Mouse (Mus musculus) heart, embryonic 13.5 days (tissue): Measurements from ENCODE around the gene Hes7. TPM values are rescaled to one million over a fixed set of nuclear protein-coding genes. Genes with fewer than 3 reads are reported as not detected.
"Not testable (repeated sequence)": the region's sequence is repeated elsewhere in the genome, so short reads cannot be mapped to it uniquely, and the experiment has no call there.

Experiments used
- ATAC-seq: fragments of 200-750 bp; cut with Nextera tagmentation; 2 replicates; pipeline ENCODE4 v1.8.0; 2017; ENCODE audit warnings: moderate TSS enrichment; ENCODE audit not compliant: insufficient number of reproducible peaks, low FRiP score, low TSS enrichment; ENCODE audit errors: extremely low read depth
- H3K27ac ChIP-seq: fragments of 300-500 bp; sonication (generic); replicated peaks from 2 replicates; pipeline ENCODE4 v1.5.1; 2015; ENCODE audit warnings: moderate library complexity, mild to moderate bottlenecking, inconsistent platforms
- H3K27me3 ChIP-seq: fragments of 300-500 bp; sonication (generic); replicated peaks from 2 replicates; pipeline ENCODE4 v1.6.1; 2015; ENCODE audit warnings: mild to moderate bottlenecking, inconsistent platforms
- H3K36me3 ChIP-seq: fragments of 300-500 bp; sonication (generic); 2 replicates; pipeline ENCODE4 v1.6.1; 2015; ENCODE audit warnings: mild to moderate bottlenecking, inconsistent platforms
- H3K4me1 ChIP-seq: fragments of 300-500 bp; sonication (generic); 2 replicates; pipeline ENCODE4 v1.6.1; 2015; ENCODE audit warnings: inconsistent platforms
- H3K4me2 ChIP-seq: fragments of 300-500 bp; sonication (generic); 2 replicates; pipeline ENCODE4 v1.6.1; 2015; ENCODE audit warnings: inconsistent platforms, mild to moderate bottlenecking, moderate library complexity
- H3K4me3 ChIP-seq: fragments of 300-500 bp; sonication (generic); 2 replicates; pipeline ENCODE4 v1.5.1; 2015; ENCODE audit warnings: moderate library complexity, mild to moderate bottlenecking, inconsistent platforms
- H3K9ac ChIP-seq: fragments of 300-500 bp; sonication (generic); 2 replicates; pipeline ENCODE4 v1.6.1; 2015; ENCODE audit warnings: inconsistent platforms, mild to moderate bottlenecking, moderate library complexity
- H3K9me3 ChIP-seq: fragments of 300-500 bp; sonication (generic); 2 replicates; pipeline ENCODE4 v1.6.1; 2016; ENCODE audit warnings: inconsistent platforms
- WGBS: fragments of 180-500 bp; shearing (Covaris S2); methylation state at CpG from one replicate; pipeline ENCODE4 v1.1.7; 2015; ENCODE audit warnings: mixed read lengths; 5-methylcytosine and 5-hydroxymethylcytosine counted together
- polyA plus RNA-seq: library from polyadenylated mRNA; unstranded; fragments of >200 nt; fragmentation: Nextera tagmentation; extraction: Ambion mirVana; gene quantifications from 2 replicates; pipeline ENCODE4 v1.2.1, GENCODE M21; 2015

The Hes7 gene
- polyA plus RNA-seq, 1 experiment from 2014 or later = 0.67 TPM

- Histone ChIP-seq H3K9me3 (no peaks in the 10 kb centered on the region), H3K9ac (peak overlapping the region; percentile 100), H3K4me3 (peak overlapping the region; percentile 100), H3K4me2 (peak overlapping the region; percentile 96), H3K27ac (peak overlapping the region; percentile 98), H3K27me3 (no peaks in the 10 kb centered on the region), H3K4me1 (peaks cover 67% of the 10 kb centered on the region), H3K36me3 (peaks cover 34% of the 10 kb centered on the region)
- ATAC-seq = no peak
- 8% methylated on average over 25 of the region's 25 CpGs for WGBS
These were observed 31.2 kb upstream of the Hes7 start for GRCm38 (mm10) chr11:69088856-69089615.

- Histone ChIP-seq H3K4me3 (peak overlapping the region; percentile 100), H3K27ac (peak overlapping the region; percentile 98), H3K9ac (peak overlapping the region; percentile 100), H3K36me3 (peaks cover 34% of the 10 kb centered on the region), H3K9me3 (no peaks in the 10 kb centered on the region), H3K4me2 (peak overlapping the region; percentile 96), H3K4me1 (peaks cover 73% of the 10 kb centered on the region), H3K27me3 (no peaks in the 10 kb centered on the region)
- ATAC-seq = no peak
- 76% methylated on average over 12 of the region's 12 CpGs for WGBS
These were observed 30.5 kb upstream of the Hes7 start for GRCm38 (mm10) chr11:69089616-69090290.

- ATAC-seq = no peak
- WGBS = 49% methylated on average over 6 of the region's 6 CpGs
- peak overlapping the region; percentile 100 for H3K4me3 ChIP-seq
- H3K4me1 ChIP-seq = peaks cover 73% of the 10 kb centered on the region
- H3K36me3 ChIP-seq = peaks cover 34% of the 10 kb centered on the region
- no peak overlapping the region; the same call in 1 of the 2 replicates for H3K27ac ChIP-seq
- H3K27me3 ChIP-seq = no peaks in the 10 kb centered on the region
- no peaks in the 10 kb centered on the region for H3K9me3 ChIP-seq
- H3K4me2 ChIP-seq = peak overlapping the region; percentile 96
- H3K9ac ChIP-seq = peak overlapping the region; percentile 100
These were observed 29.8 kb upstream of the Hes7 start for GRCm38 (mm10) chr11:69090367-69090766.

- H3K9ac ChIP-seq = peak overlapping the region; percentile 54
- WGBS = 61% methylated on average over 7 of the region's 7 CpGs
- ATAC-seq = no peak
These were observed 28.4 kb upstream of the Hes7 start for GRCm38 (mm10) chr11:69091566-69092385.

GRCm38 (mm10) chr11:69092386-69092751 lies 27.8 kb upstream of the Hes7 start:
- Histone ChIP-seq H3K36me3 (peaks cover 34% of the 10 kb centered on the region), H3K9me3 (no peaks in the 10 kb centered on the region), H3K27me3 (no peaks in the 10 kb centered on the region), H3K4me1 (peaks cover 76% of the 10 kb centered on the region), H3K27ac (peak overlapping the region; percentile 66), H3K9ac (peak overlapping the region; percentile 54; the same call in 1 of the 2 replicates), H3K4me3 (no peak overlapping the region), H3K4me2 (peak overlapping the region; percentile 6; the same call in 1 of the 2 replicates)
- 4% methylated on average over 3 of the region's 3 CpGs for WGBS
- ATAC-seq = no peak

More at GRCm38 (mm10) chr11:69091566-69092385, 28.4 kb upstream of the Hes7 start:
- Histone ChIP-seq H3K9me3 (no peaks in the 10 kb centered on the region), H3K27me3 (no peaks in the 10 kb centered on the region), H3K36me3 (peaks cover 34% of the 10 kb centered on the region), H3K4me2 (peak overlapping the region; percentile 1; the same call in 1 of the 2 replicates), H3K4me3 (no peak overlapping the region), H3K27ac (peak overlapping the region; percentile 66), H3K4me1 (peaks cover 78% of the 10 kb centered on the region)

GRCm38 (mm10) chr11:69092871-69093270 lies 27.3 kb upstream of the Hes7 start:
- Histone ChIP-seq H3K36me3 (peaks cover 34% of the 10 kb centered on the region), H3K4me1 (peaks cover 76% of the 10 kb centered on the region), H3K9ac (no peak overlapping the region), H3K27ac (peak overlapping the region; percentile 66; the same call in 1 of the 2 replicates), H3K27me3 (no peaks in the 10 kb centered on the region), H3K4me2 (peak overlapping the region; percentile 6; the same call in 1 of the 2 replicates), H3K9me3 (no peaks in the 10 kb centered on the region), H3K4me3 (no peak overlapping the region)
- ATAC-seq = no peak
- 78% methylated on average over 4 of the region's 4 CpGs for WGBS

GRCm38 (mm10) chr11:69093856-69094255 lies 26.3 kb upstream of the Hes7 start:
- WGBS = 80% methylated on average over 7 of the region's 7 CpGs
- H3K27me3 ChIP-seq, ATAC-seq, H3K9ac ChIP-seq, H3K9me3 ChIP-seq: not testable (repeated sequence)
- Histone ChIP-seq H3K4me1 (peaks cover 82% of the 10 kb centered on the region), H3K27ac (peak overlapping the region; percentile 94), H3K4me3 (peak overlapping the region; percentile 39; the same call in 1 of the 2 replicates), H3K36me3 (peaks cover 34% of the 10 kb centered on the region), H3K4me2 (peak overlapping the region; percentile 68)

GRCm38 (mm10) chr11:69094697-69095429 lies 25.3 kb upstream of the Hes7 start, which contains the start of gene Per1:
Per1 (plus strand) TSS chr11:69095217.
- Histone ChIP-seq H3K4me2 (peak within 1 kb of the TSS; percentile 99), H3K36me3 (peaks cover 28% of the 10 kb centered on the region), H3K27ac (peak within 1 kb of the TSS; percentile 98), H3K27me3 (no peaks in the 10 kb centered on the region), H3K9me3 (no peaks in the 10 kb centered on the region), H3K4me3 (peak within 1 kb of the TSS; percentile 71), H3K4me1 (peaks cover 82% of the 10 kb centered on the region), H3K9ac (peak within 1 kb of the TSS; percentile 89)
- peak; percentile 86 for ATAC-seq
- under 1% methylated on average over 37 of the region's 37 CpGs for WGBS

- ATAC-seq = no peak
- peak overlapping the region; percentile 98 for H3K27ac ChIP-seq
- H3K9me3 ChIP-seq = no peaks in the 10 kb centered on the region
- peak overlapping the region; percentile 99 for H3K4me2 ChIP-seq
- H3K36me3 ChIP-seq = peaks cover 23% of the 10 kb centered on the region
- peaks cover 81% of the 10 kb centered on the region for H3K4me1 ChIP-seq
- H3K27me3 ChIP-seq = no peaks in the 10 kb centered on the region
- H3K4me3 ChIP-seq = peak overlapping the region; percentile 71
- WGBS = 3% methylated on average over 27 of the region's 27 CpGs
- H3K9ac ChIP-seq = peak overlapping the region; percentile 89
These were observed 24.5 kb upstream of the Hes7 start for GRCm38 (mm10) chr11:69095511-69096231.
